Mouse (Mus musculus) activated CD4-positive, CD25-positive, alpha-beta regulatory T cell, adult 4 months (primary cell): ENCODE results near the gene Mfn2. TPM values are rescaled to one million over a fixed set of nuclear protein-coding genes. Genes with fewer than 3 reads are reported as not detected.
"Not testable (repeated sequence)": the region's sequence is repeated elsewhere in the genome, so short reads cannot be mapped to it uniquely, and the experiment has no call there.

Experiments used
- ATAC-seq: one replicate; pipeline ENCODE4 v1.8.0; 2017
- polyA plus RNA-seq, 2 experiments: library from polyadenylated mRNA; unstranded; fragments of 100-300 nt; shearing (Covaris generic); gene quantifications; one replicate each; pipeline ENCODE4 v1.2.1; 2017

Gene Mfn2
- polyA plus RNA-seq, 2 experiments from 2014 or later = 17.2 to 23.9 TPM

- ATAC-seq = not testable (repeated sequence)
These were observed 37.7 kb downstream of the Mfn2 start for GRCm38 (mm10) chr4:147866793-147867192.

- ATAC-seq = no peak
These were observed 38.4 kb downstream of the Mfn2 start for GRCm38 (mm10) chr4:147866056-147866455.

- ATAC-seq = no peak
These were observed 38.9 kb downstream of the Mfn2 start for GRCm38 (mm10) chr4:147865651-147866050.

- no peak for ATAC-seq
These were observed 42.5 kb downstream of the Mfn2 start for GRCm38 (mm10) chr4:147862051-147862450.

- ATAC-seq = no peak
These were observed 53.7 kb downstream of the Mfn2 start for GRCm38 (mm10) chr4:147850776-147851175.

- ATAC-seq = peak; percentile 41
These were observed 55.9 kb downstream of the Mfn2 start for GRCm38 (mm10) chr4:147848584-147848991.

- peak; percentile 96 for ATAC-seq
These were observed 56.6 kb downstream of the Mfn2 start, which contains the start of gene Zfp933 for GRCm38 (mm10) chr4:147847614-147848583. Zfp933 (minus strand) TSS chr4:147848366.

GRCm38 (mm10) chr4:147842871-147843270, 61.6 kb downstream of the Mfn2 start:
- ATAC-seq = no peak

GRCm38 (mm10) chr4:147839282-147839681, 65.2 kb downstream of the Mfn2 start:
- ATAC-seq = not testable (repeated sequence)

GRCm38 (mm10) chr4:147824389-147824788, 80.1 kb downstream of the Mfn2 start:
- ATAC-seq = no peak

Other genes with a start within 250 kb of the Mfn2 start
- gene Zfp534, start 202.2 kb downstream of the Mfn2 start, polyA plus RNA-seq = 1 to 10 TPM in 1 of 2 experiments, not detected in 1; 1.0 TPM
- gene Zfp984, start 94.9 kb downstream of the Mfn2 start, polyA plus RNA-seq = 10 to 100 TPM; 21.1 to 29.0 TPM
- gene Zfp933, start 56.3 kb downstream of the Mfn2 start, polyA plus RNA-seq = 1 to 10 TPM; 5.1 to 9.0 TPM
- 10 to 100 TPM; 52.3 to 77.0 TPM for gene Miip, start 35.9 kb downstream of the Mfn2 start, polyA plus RNA-seq
- gene Fv1, start 35.7 kb downstream of the Mfn2 start, polyA plus RNA-seq = 1 to 10 TPM; 3.0 to 7.5 TPM
- 1 to 10 TPM; 2.8 to 4.0 TPM for gene Plod1, start 32.1 kb upstream of the Mfn2 start, polyA plus RNA-seq
- gene 2510039O18Rik, start 36.2 kb upstream of the Mfn2 start, polyA plus RNA-seq = 10 to 100 TPM in 1 of 2 experiments, 1 to 10 TPM in 1; 8.9 to 11.4 TPM
- not detected for gene Nppb, start 81.1 kb upstream of the Mfn2 start, polyA plus RNA-seq
- gene Nppa, start 96.0 kb upstream of the Mfn2 start, polyA plus RNA-seq = not detected
- 1 to 10 TPM; 2.4 to 3.3 TPM for gene Clcn6, start 134.1 kb upstream of the Mfn2 start, polyA plus RNA-seq
- 10 to 100 TPM in 1 of 2 experiments, 1 to 10 TPM in 1; 6.0 to 12.9 TPM for gene Mthfr, start 134.4 kb upstream of the Mfn2 start, polyA plus RNA-seq
- 10 to 100 TPM; 16.7 to 17.4 TPM for gene Agtrap, start 183.3 kb upstream of the Mfn2 start, polyA plus RNA-seq
- gene Mad2l2, start 225.7 kb upstream of the Mfn2 start, polyA plus RNA-seq = 10 to 100 TPM; 39.2 to 48.2 TPM
- gene Draxin, start 226.0 kb upstream of the Mfn2 start, polyA plus RNA-seq = under 1 TPM in 1 of 2 experiments, not detected in 1; 0.11 TPM
- 10 to 100 TPM; 48.2 to 57.2 TPM for gene Fbxo6, start 247.4 kb upstream of the Mfn2 start, polyA plus RNA-seq